In the genomic region with DNA sequence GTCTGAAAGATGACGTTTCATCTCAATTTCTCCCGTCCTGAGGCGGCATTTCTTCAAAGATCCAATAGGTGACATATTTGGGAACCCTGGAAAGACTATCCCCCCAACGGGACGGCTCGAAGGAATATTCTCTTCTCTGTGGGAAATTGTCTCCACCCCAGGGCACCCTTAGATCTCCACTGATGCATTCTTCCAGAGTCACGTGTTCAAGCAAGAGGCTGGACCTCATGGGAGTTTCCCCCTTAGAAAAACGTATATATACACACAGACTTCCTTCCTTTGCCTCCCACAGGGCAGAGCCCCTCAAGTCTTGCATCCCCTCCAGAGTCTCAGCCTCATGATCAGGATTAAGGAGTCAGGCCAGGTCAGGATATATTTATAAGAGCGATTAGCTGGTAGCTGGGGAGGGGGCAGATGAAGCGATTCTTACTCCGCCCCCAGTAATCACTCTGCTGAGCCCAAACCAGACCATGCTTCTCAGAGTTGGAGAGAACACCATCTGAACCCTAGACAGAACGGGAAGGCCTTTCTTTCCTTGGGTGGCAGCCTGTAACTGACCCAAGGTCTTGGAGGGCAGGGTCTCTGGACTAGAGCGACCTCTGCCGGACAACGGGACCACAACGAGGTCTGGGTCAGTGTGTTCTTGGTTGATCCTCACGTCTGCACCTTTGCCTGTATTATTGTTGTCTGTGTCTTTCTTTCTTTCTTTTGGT, we compare ENCODE assay signal across 8 mouse cellular contexts. TPM values are rescaled to one million over a fixed set of nuclear protein-coding genes. Genes with fewer than 3 reads are reported as not detected.
DNase-seq lines count a peak whose midpoint lies in the region; ATAC-seq lines count a peak whose summit lies in the region.

Gene Rtbdn (plus strand): TSS at position 464 of the 713 bp plus-strand sequence.

- H3K27ac ChIP-seq in kidney, embryonic 16.5 days (ENCODE audit: low read length): no peak within 1 kb of the TSS
- peak within 1 kb of the TSS; percentile 37; the same call in 1 of the 2 replicates for H3K27ac ChIP-seq in hindbrain, embryonic 12.5 days
- H3K27ac ChIP-seq in midbrain, embryonic 14.5 days (replicated peaks; ENCODE audit: low read depth, low read length): peak within 1 kb of the TSS; percentile 79

- no peak for DNase-seq in kidney, postnatal 4 days
- DNase-seq in cerebellum, adult 18-20 months: peak; percentile 81 to 84
- peak; percentile 61 for DNase-seq in midbrain, embryonic 14.5 days
- no peak for DNase-seq in urinary bladder, postnatal 10 days (ENCODE audit: low spot score)

- peaks cover 12% of the 10 kb centered on the region for H3K4me1 ChIP-seq in kidney, embryonic 16.5 days (ENCODE audit: insufficient read depth, low read length)
- peaks cover 27% of the 10 kb centered on the region for H3K4me1 ChIP-seq in hindbrain, embryonic 12.5 days
- H3K4me1 ChIP-seq in midbrain, embryonic 14.5 days (ENCODE audit: control insufficient read depth, insufficient read depth, low read length): peaks cover 30% of the 10 kb centered on the region

- no peaks in the 10 kb centered on the region for H3K36me3 ChIP-seq in kidney, embryonic 16.5 days (ENCODE audit: insufficient read depth, low read length)
- H3K36me3 ChIP-seq in hindbrain, embryonic 12.5 days: no peaks in the 10 kb centered on the region
- H3K36me3 ChIP-seq in midbrain, embryonic 14.5 days (ENCODE audit: control insufficient read depth, insufficient read depth, low read length): no peaks in the 10 kb centered on the region

- peaks cover 68% of the 10 kb centered on the region for H3K27me3 ChIP-seq in kidney, embryonic 16.5 days (ENCODE audit: insufficient read depth, low read length)
- H3K27me3 ChIP-seq in hindbrain, embryonic 12.5 days: peaks cover 81% of the 10 kb centered on the region
- H3K27me3 ChIP-seq in midbrain, embryonic 14.5 days (ENCODE audit: control insufficient read depth, insufficient read depth, low read length): peaks cover 36% of the 10 kb centered on the region

- H3K9me3 ChIP-seq in kidney, embryonic 16.5 days (ENCODE audit: low read length): no peaks in the 10 kb centered on the region
- no peaks in the 10 kb centered on the region for H3K9me3 ChIP-seq in hindbrain, embryonic 12.5 days (replicated peaks)
- H3K9me3 ChIP-seq in midbrain, embryonic 14.5 days (ENCODE audit: control insufficient read depth, low read length): no peaks in the 10 kb centered on the region

- H3K4me3 ChIP-seq in kidney, embryonic 16.5 days (ENCODE audit: low read length): peak within 1 kb of the TSS; percentile 49
- H3K4me3 ChIP-seq in hindbrain, embryonic 12.5 days: peak within 1 kb of the TSS; percentile 51
- peak within 1 kb of the TSS; percentile 63 for H3K4me3 ChIP-seq in midbrain, embryonic 14.5 days (replicated peaks; ENCODE audit: low read depth, low read length)

- peak within 1 kb of the TSS; percentile 69 for H3K4me2 ChIP-seq in kidney, embryonic 16.5 days (replicated peaks; ENCODE audit: low read depth, low read length)
- H3K4me2 ChIP-seq in hindbrain, embryonic 12.5 days (replicated peaks): peak within 1 kb of the TSS; percentile 67
- H3K4me2 ChIP-seq in midbrain, embryonic 14.5 days (ENCODE audit: low read length): peak within 1 kb of the TSS; percentile 88

- H3K9ac ChIP-seq in kidney, embryonic 16.5 days (replicated peaks; ENCODE audit: low read length): peak within 1 kb of the TSS; percentile 33; the same call in 1 of the 2 replicates
- peak within 1 kb of the TSS; percentile 64 for H3K9ac ChIP-seq in hindbrain, embryonic 12.5 days
- peak within 1 kb of the TSS; percentile 87 for H3K9ac ChIP-seq in midbrain, embryonic 14.5 days (replicated peaks; ENCODE audit: low read length)

- ATAC-seq in kidney, embryonic 16.5 days (ENCODE audit: low FRiP score, low TSS enrichment): 0 out of 2 replicates have a peak, but pooled peaks have one; percentile 10
- 0 out of 2 replicates have a peak, but pooled peaks have one; percentile 9 for ATAC-seq in hindbrain, embryonic 12.5 days (ENCODE audit: low FRiP score)
- ATAC-seq in midbrain, embryonic 14.5 days (ENCODE audit: low FRiP score, low TSS enrichment): 0 out of 2 replicates have a peak, but pooled peaks have one; percentile 26
- no peak for ATAC-seq in monocyte, adult 5-6 weeks (replicated peaks; ENCODE audit: insufficient number of reproducible peaks, low FRiP score, low TSS enrichment, poor library complexity, severe bottlenecking)
- no peak for ATAC-seq in activated CD4-positive, CD25-positive, alpha-beta regulatory T cell, adult 4 months

- WGBS in kidney, embryonic 16.5 days: 12% methylated on average over 17 of the region's 17 CpGs
- WGBS in hindbrain, embryonic 12.5 days: 5% methylated on average over 17 of the region's 17 CpGs
- WGBS in midbrain, embryonic 14.5 days: 4% methylated on average over 17 of the region's 17 CpGs

RNA-seq across cellular contexts. Expression of gene Rtbdn, which starts in this region (rescaled TPM):
- 0.19 and 0.30 TPM in 2 replicates for polyA plus RNA-seq in kidney, embryonic 16.5 days (2015; fragmentation: Nextera tagmentation; extraction: Ambion mirVana)
- 1.5 and 1.6 TPM in 2 replicates for polyA plus RNA-seq in hindbrain, embryonic 12.5 days (2016; fragmentation: Nextera tagmentation; extraction: Ambion mirVana)
- polyA plus RNA-seq in midbrain, embryonic 14.5 days (2014; fragmentation: Nextera tagmentation; extraction: Ambion mirVana): 0.99 and 1.4 TPM in 2 replicates
- not detected in 3 replicates for total RNA-seq in monocyte, adult 5-6 weeks (2017)
- polyA plus RNA-seq in activated CD4-positive, CD25-positive, alpha-beta regulatory T cell, adult 4 months (2017; shearing (Covaris generic)): not detected

Comparison
In these comparisons a context has a peak if more than half of its experiments do, and no peak if none do; other contexts are left out.
1. Peak in ATAC-seq, H3K4me3 ChIP-seq, H3K9ac ChIP-seq and H3K4me2 ChIP-seq in kidney, embryonic 16.5 days; RNA of the gene not detected or under 1 TPM.
2. ATAC-seq: peak in hindbrain, embryonic 12.5 days (single experiment) and midbrain, embryonic 14.5 days (single experiment); none in monocyte, adult 5-6 weeks (single experiment) and activated CD4-positive, CD25-positive, alpha-beta regulatory T cell, adult 4 months (single experiment).
3. H3K9ac ChIP-seq: peak in every context shown above with its lines; median percentile 87 in midbrain, embryonic 14.5 days; 64 in hindbrain, embryonic 12.5 days; 33 in kidney, embryonic 16.5 days.
4. DNase-seq: peak in cerebellum, adult 18-20 months (2 of 2) and midbrain, embryonic 14.5 days (single experiment); none in kidney, postnatal 4 days (0 of 2) and urinary bladder, postnatal 10 days (single experiment).
5. Peak in every context shown above with its lines, with median percentiles within 50 percentile points of each other: H3K4me2 ChIP-seq and H3K4me3 ChIP-seq.